Mouse (Mus musculus): ENCODE data around the gene Dnhd1.
A peak's percentile ranks its signal among the peaks of the same experiment; 100 is the strongest.

Dnhd1 gene

DNA sequence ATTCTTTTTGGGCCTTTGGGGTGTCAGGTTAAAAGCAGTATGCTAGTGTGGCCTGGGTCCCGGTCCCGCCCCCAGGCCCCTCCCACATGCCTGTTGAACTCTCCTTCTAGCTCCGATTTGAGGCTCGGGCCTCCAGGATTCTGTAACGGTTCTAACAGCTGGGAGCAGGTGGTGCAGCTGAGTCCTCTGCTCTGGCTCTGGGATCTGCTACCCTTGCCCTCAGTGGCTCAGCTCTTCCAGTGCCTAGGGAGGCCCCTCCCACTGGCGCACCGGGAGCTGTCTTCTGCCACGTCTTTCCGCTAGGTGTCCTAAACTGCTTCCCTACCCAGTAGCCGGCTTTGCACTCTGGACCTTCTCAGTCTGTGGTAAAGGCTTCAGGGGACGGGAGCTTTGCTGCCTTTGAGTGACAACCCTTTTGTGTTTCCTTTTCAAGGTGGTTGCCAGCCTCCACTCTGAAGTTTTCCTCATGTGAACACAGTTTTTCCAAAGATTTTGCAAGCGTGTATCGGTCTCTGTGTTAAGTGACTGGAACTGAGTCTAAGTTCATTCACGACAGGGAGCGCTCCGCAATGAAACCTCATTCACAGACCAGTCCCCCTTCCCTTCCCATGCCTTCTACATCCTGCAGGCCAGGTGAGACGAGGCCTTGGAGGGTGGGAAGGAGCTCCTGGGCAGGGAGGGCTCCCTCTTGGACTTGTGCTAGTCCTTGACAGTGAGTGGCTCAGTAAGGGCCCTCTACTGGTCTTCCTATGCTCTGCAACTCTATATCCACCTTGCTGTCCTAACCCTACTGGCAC lies at the start of gene Dnhd1:
Dnhd1 (plus strand) TSS at position 189 of the 797 bp plus-strand sequence.
- peak; percentile 65 for DNase-seq

DNA sequence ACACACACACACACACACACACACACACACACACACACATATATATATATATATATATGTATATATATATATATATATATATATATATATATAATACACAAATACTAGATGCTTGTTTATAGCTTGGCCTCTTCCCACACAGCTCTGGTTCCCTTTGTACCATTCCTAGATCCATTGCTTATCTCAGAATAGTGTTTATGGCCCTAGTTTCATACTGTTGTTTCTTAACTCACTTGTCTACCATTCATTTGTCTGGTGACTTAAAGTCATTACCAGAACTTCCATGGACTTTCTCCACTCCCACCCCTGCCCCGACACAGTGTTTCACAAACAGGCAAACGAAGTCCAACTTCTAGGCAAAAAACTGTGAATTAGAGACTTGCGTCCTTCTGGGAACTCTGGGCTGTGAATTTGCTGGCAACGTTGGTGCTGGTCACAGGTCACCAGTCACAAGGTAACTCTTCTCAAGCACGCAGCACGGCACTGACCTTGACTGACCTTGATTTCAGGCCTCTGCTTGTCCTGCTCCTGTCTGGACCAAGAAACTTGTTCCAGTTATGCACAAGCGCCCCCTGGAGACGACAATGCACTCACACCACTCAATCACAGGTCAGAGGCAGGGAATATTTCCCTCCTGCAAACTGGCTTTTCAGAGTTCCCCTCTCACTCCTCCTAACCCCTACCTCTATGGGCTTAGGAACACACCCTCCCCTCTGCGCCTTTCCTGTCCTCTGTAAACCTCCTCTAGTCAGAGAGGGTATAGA lies 47.6 kb upstream of the Dnhd1 start:
- DNase-seq: peak; percentile 57

- no peak for DNase-seq
These were observed 42.2 kb upstream of the Dnhd1 start for GRCm38 (mm10) chr7:105608467-105608866.

DNA sequence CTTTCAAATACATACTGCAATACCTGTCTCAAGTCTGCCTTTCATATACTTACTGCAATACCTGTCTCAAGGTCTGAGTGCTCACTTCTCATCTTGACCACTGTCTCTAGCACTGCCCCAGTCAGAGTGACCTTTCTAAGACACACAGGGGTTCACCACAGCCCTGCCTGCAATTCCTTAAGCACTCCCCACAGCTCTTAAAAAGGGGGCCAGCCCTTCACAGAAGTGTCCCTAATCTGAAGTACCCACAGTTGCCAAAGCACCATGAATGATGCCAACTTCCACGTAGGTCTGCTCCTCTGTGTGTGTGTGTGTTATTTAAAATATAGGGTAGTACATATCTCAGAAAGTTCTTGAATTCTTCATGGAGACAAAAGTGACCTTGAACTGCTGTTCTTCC lies 38.9 kb upstream of the Dnhd1 start:
- no peak for DNase-seq

DNA sequence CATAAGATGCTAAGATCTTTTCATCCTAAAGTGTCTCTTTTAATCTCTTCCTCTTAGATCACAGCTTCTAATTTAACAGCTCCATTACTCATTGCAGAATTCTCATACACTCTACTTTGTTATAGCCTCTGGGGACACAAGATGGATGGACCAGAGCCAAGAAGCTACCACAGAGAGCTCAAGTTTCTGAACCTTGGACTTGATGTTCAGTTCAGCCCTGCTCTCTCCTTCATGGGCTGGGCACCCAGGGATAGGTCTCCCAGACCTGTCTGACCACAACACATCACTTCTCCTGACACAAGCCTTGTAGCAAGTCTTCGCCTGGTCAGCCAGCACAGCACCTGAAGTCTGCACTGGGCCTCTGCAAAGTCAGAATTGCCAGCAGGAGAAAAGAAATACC lies 36.2 kb upstream of the Dnhd1 start:
- no peak for DNase-seq

DNA sequence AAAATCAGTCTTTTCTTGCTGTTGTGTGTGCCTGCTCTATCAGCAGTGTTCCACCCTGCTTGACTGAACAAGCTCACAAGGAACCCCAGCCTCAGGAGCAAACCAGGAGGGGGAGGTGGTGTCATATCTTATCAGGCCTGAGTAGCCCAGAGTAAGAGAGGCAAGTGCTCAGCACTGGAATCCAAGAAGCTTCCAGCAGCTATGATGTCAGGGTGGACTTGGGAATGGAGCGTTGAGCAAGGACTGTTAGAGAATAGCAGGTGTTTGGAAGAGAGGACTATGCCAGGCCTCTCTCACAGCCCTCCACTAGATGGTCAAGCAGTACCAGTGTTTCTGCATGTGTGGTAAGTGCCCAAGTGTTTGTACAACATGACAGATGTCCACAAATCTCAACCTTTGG lies 34.9 kb upstream of the Dnhd1 start:
- DNase-seq: no peak

GRCm38 (mm10) chr7:105616561-105616960 lies 34.1 kb upstream of the Dnhd1 start:
- no peak for DNase-seq

DNA sequence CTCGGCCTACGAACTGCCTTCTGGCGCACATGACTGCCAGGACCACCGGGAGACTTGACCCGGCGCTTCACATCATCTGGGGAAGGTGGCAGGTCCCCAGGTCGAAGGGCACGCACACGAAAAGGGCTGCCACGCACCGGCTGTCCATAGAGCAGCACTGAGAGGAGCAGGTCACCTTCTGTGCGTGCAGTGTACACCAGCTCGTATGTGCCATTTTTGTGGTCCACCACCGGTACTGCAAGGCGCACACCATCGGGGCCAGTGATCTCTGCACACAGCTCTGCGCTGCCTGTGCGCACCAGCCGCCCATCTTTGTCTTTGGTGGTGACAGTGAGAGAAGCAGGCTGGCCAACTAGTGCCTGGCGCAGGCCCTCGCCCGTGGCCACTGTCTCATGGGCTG lies 32.8 kb upstream of the Dnhd1 start:
- no peak for DNase-seq

GRCm38 (mm10) chr7:105619701-105620100 lies 30.9 kb upstream of the Dnhd1 start:
- no peak for DNase-seq

DNA sequence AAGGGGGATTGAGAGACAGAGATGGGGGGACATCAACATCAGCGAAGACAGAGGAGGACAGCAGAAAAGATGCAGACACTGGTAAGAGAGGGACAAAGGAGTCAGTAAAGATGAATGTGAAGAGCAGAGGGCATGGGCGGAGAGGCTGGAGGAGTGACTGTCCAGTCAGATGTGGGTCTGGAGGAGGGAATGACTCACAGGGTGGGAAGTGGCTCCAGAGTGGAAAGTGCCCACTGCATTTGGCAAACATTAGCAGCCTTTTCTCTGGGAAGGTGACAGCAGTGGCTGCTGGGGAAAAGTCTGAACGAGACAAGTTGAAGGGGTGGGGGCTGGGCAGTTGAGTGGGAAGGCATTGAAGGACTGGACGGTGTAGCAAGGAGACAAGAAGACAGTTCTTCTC lies 29.6 kb upstream of the Dnhd1 start:
- DNase-seq: no peak

- DNase-seq: no peak
These were observed 28.9 kb upstream of the Dnhd1 start for GRCm38 (mm10) chr7:105621646-105622292.

DNA sequence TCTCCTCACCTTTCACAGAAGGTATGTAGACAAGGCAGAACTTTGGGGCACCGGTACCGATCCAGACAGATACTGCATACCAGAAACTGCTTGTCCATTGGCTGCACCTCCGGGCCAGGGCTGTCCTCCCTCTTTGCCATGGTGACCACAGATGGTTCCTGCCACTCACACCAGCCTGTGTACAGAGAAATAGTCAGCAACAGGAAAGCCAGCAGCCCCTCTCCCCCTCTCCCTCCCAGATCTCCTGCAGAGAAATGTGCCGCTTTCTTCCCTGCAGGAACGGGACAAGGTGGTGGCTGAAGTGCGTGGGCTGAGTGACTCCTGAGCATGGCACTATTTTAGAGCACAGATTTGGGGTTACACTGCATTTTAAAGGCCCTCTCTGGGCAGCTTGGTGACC lies 25.2 kb upstream of the Dnhd1 start:
- DNase-seq: no peak

DNA sequence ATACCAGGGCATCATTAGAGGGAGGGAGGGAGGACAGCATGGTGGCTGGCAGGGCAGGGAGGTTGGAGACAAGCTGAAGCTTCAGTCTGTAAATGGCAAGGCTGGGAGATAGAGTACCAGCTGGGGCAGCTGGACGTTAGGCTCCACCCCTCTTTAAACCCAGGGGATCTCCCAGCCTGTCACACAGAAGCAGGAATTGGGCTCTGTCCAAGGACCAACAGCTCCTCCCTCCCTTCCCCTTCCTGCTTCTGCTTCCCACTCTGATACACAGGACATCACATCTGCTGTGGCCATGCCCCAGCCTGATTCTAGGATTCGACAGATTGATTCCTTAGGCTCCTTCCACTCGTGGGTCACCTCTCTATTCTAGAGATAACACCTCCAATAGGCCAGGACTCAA lies 22.0 kb upstream of the Dnhd1 start:
- peak; percentile 89 for DNase-seq

DNA sequence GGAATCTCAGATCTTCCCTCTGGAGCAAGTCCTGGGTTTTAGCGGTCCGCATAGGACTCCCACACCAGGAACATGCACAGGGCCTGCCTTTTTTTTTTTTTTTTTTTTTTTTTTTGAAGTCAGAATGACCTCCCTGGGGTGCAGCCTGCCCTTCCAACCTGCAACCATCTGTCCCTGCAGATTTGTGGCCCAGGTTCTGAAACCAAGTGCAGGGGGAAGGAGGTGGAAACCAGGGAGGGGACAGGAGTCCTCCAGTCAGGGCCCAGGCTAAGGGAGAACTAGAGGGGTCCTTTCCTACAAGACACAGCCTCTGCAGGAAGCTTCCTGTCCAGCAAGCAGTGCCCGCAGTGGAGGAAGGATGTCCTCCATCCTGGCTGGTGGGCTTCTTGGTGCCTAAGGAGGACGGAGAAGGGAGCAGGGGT lies 18.1 kb upstream of the Dnhd1 start:
- DNase-seq: no peak

GRCm38 (mm10) chr7:105633127-105633800 lies 17.4 kb upstream of the Dnhd1 start, which contains the start of gene Trim3:
Gene Trim3, minus strand, starts transcription at chr7:105633571.
- peak; percentile 92 for DNase-seq

- no peak for DNase-seq
These were observed 16.9 kb upstream of the Dnhd1 start for GRCm38 (mm10) chr7:105633801-105634135.

DNA sequence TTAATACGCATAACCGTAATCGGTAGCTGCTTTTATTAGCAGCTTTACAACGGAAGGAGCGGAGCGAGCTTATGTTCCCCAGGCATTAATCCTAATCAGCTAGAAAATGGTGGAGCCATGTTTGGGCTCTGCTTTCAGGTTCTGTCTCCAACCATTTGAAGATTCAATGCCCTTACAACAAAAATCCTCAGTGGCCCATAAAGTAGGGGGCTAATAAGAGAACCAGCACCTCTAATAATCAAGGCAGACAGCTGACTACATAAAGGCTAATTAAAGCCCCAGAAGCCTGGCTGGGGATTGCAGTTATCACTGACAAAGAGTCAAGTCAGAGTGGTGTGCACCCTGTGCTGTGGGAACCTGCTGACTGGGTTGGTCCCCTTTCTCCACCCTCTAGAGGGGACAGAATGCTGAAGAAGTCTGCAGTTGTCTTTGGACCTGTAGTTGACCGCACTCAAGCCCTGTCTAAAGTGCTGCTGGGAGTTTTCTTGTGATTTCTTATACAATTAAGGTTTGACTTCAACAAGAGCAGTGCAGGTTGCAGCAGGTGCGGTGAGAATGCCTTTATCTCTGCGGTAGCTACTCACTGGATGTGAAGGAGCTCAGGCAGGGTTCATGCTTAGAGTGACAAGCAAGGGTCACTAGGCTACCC lies 16.2 kb upstream of the Dnhd1 start:
- no peak for DNase-seq

- no peak for DNase-seq
These were observed 14.9 kb upstream of the Dnhd1 start for GRCm38 (mm10) chr7:105635726-105636125.

- no peak for DNase-seq
These were observed 11.9 kb upstream of the Dnhd1 start for GRCm38 (mm10) chr7:105638776-105639175.

DNA sequence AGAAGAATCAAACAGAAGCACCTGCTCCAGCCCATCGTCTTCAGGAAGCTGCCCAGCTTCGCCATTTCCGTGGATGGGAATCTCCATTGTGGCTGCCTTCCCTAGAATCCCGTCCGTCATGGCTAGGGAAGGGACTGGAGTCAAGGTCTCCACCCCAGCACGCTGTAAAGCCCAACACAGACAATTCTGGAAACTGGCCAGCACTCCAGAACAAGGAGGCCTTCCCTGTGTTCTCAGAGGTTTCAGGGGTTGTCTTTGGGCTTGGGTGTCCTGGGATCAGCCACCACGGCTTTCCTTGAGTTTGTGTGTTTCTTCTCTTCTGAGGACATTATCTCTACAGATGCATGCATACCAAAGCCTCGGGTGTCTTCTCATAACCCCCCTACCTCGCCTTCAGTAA lies 11.3 kb upstream of the Dnhd1 start:
- DNase-seq: no peak

- no peak for DNase-seq
These were observed 10.9 kb upstream of the Dnhd1 start, which contains the start of gene Timm10b for GRCm38 (mm10) chr7:105639756-105640155. Gene Timm10b, plus strand, starts transcription at chr7:105640056.

- DNase-seq: peak; percentile 98
These were observed 10.3 kb upstream of the Dnhd1 start, which contains the start of the genes Arfip2 and Gm45799 for GRCm38 (mm10) chr7:105640233-105640893. Gene Arfip2, minus strand, starts transcription at chr7:105640416. Gene Gm45799, plus strand, starts transcription at chr7:105640552.

All from layer of hippocampus, adult 9-11 months (tissue).